Mouse (Mus musculus) T-helper 17 cell (primary cell): ENCODE results near the gene Ceacam16.

ENCODE experiments used
- in situ Hi-C, 2 experiments: fragments of 300-600 bp; cut with MboI, MseI; formaldehyde crosslinking; loops; 1 replicate in 1 of 2; 2 replicates in 1 of 2; pipeline ENCODE4 v1.15.1; 2025; ENCODE audit warnings: high pct_unique_total_duplicates in 2 of 2

Gene Ceacam16

DNA sequence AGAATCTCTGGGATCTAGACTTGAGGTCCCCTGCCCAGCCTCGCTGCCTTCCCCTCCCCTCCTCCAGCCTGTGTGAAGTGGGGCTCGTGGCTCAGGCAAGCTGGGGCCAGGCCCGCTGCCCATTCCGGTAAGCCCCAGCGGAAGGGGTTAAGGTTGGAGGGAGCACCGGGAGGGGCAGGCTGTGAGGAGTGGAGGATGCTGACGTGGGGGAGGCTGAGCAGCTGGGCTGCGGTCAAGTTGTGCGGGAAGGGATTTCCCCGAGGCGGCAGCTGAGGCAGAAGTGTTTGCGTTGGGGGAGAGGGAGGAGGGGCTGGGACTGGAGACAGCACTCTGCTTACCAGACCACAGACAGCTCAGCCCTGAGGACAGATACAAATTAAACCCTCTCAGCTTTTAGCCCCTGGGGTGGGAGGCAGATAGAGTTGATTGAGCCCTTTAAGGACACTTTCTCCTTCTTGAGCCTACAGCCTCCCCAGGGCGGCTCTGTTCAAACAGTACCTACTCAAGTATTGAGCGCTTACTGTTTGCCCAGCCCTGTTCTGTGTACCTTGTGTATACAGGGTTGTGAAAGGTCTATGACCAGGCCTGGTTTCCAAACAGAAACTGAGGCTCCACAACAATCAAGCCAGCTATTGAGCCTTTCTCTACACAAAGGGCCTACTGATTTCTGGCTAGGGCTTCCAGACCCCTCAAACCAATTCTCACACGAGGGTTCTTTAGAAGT, 43.6 kb downstream of the Ceacam16 start:
- in situ Hi-C loops: loop anchor here in 1 of 2 experiments (5.0 kb wide), 1 partner anchor 120 kb away; no protein-coding TSS in a partner anchor

- in situ Hi-C loops: loop anchor here in 1 of 2 experiments (5.0 kb wide), 1 partner anchor 121 kb away; no protein-coding TSS in a partner anchor
Observed at GRCm38 (mm10) chr7:19816224-19816771, 44.8 kb downstream of the Ceacam16 start.

DNA sequence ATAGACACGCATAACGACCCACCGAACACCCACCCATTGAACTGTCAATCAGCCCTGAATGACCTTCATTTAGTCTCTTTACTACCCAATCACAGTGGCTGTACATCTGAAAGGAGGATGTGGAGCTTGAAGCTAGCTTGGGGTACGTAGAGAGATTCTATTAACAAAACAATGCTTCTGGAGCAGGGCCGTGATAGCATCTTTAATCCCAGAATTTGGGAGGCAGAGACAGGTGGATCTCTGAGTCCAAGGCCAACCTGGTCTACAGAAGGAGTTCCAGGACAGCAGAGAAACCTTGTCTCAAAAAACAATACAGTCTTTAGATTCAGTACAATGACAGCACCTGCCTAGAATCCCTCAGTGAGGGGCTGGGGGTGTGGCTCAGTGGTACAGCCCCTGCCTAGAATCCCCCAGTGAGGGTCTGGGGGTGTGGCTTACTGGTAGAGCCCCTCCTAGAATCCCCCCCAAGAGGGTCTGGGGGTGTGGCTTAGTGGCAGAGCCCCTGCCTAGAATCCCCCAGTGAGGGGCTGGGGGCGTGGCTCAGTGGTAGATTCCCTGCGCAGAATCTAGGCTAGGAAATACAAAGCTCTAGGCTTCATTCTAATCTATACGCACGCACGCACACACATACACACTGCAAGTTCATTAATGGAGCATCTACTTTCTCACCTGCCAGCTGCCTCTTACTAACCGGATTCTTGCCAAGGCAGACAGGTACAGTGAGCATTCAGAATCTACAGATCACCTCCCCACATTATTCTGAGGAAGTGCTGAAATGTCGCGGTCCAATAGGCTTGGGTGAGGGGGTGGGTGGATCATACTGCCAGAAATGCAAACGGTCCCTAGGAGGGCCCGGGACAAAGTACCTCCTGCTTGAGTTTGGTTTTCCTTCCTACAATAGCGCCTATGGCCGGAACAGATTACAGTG, 45.5 kb downstream of the Ceacam16 start:
- in situ Hi-C loops: loop anchor here in 1 of 2 experiments (5.0 kb wide), 1 partner anchor 122 kb away; no protein-coding TSS in a partner anchor

DNA sequence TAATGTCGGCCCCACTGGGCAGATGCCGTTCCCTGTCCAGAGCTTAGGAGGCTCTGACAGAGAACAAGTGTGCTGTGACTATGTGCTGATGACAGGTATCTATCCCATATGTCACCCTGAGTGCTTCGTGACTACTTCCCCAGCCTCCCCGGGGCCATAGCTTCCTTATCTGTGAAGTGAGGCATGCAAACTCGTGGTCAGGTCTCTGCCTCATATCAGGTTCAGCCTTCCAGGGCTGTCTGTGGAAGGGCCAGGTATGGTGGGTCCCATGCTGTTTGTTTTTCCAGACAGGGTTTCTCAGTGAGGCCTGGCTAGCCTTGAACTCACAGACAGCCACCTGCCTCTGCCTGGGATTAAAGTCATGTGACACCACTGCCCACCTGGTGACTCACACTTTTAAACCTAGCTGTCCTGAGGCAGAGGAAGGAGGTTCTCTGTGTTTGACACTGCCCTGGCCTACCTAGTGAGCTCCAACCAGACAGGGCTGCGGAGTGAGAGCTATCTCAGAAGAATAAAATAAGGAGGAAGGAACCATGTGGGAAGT, 47.4 kb downstream of the Ceacam16 start:
- in situ Hi-C loops: no loop called here

DNA sequence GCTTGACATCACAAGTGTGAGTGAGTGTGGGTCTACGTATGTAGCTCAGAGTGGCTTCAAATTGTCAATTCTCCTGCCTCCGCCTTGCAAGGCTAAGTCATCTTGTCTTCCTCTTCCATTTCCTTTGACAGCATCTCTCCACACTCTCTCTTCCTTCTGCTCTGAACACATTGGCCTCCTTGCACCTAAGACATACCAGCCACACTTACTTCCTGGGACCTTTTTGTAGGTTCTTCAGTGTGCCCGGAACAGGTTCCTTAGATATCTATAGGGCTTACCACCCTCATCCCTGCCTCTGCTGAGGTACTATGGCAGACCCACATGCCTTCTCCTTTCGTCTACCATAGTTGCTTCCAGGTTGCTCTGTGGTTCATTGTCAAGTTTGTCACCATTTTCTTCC, 47.9 kb downstream of the Ceacam16 start:
- in situ Hi-C loops: no loop called here

DNA sequence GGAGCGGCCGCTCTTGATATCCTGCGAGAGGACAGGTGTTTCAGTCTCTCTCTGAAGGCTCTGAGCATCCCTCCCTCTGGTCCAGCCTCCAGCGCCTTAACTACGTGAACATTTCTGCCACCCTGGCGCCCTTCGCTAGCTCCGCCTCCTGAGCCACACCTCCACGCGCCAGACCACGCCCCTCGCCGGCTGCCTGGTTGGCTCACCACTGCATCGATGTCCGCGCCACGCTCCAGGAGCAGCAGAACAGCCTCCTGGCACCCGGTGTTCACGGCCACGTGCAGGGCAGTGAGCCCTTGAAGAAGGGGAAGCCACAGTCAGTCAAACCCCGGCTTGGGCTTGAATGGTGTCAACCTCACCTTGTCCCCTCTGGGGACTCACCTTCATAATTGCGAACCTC, 50.0 kb downstream of the Ceacam16 start:
- in situ Hi-C loops: no loop called here

DNA sequence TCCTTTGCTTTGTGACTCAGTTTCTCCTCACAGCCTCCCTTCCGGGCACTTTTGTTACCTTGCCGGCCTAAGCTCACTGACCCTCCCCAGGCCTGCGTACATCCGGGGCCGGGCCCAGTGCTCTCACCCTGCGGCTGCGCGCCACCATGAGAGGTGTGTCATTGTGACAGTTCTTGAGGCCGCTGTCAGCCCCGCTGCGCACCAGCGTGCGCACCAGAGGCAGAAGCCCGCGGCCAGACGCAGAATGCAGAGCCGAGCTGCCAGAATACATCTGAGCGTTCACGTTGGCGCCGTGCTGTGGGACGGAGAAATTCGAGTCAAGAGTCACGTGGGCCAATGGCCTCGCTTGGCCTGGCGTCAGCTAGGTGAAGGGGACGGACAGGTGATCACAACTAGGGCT, 51.7 kb downstream of the Ceacam16 start:
- in situ Hi-C loops: no loop called here

- in situ Hi-C loops: no loop called here
Observed at GRCm38 (mm10) chr7:19806356-19806969, 54.6 kb downstream of the Ceacam16 start.

- in situ Hi-C loops: loop anchor here (5.0 kb wide), 1 partner anchor 39 kb away; no protein-coding TSS in a partner anchor
Observed at GRCm38 (mm10) chr7:19802995-19803394, 58.1 kb downstream of the Ceacam16 start.
